Mouse (Mus musculus): Measurements from ENCODE around the gene Tent5b.
"Not testable (repeated sequence)": the region's sequence is repeated elsewhere in the genome, so short reads cannot be mapped to it uniquely, and the experiment has no call there.

The Tent5b gene

GRCm38 (mm10) chr4:133501514-133501913 lies 21.6 kb downstream of the Tent5b start:
- no peak for DNase-seq (ENCODE audit: low read depth)

GRCm38 (mm10) chr4:133504300-133504699 lies 24.4 kb downstream of the Tent5b start:
- DNase-seq (ENCODE audit: low read depth), result no peak

GRCm38 (mm10) chr4:133504755-133505485 lies 25.0 kb downstream of the Tent5b start:
- no peak for DNase-seq (ENCODE audit: low read depth)

GRCm38 (mm10) chr4:133506573-133506972 lies 26.6 kb downstream of the Tent5b start:
- DNase-seq (ENCODE audit: low read depth), result no peak

GRCm38 (mm10) chr4:133508990-133509389 lies 29.1 kb downstream of the Tent5b start:
- no peak for DNase-seq (ENCODE audit: low read depth)

GRCm38 (mm10) chr4:133511050-133511449 lies 31.1 kb downstream of the Tent5b start:
- no peak for DNase-seq (ENCODE audit: low read depth)

GRCm38 (mm10) chr4:133512511-133512910 lies 32.6 kb downstream of the Tent5b start:
- not testable (repeated sequence) for DNase-seq (ENCODE audit: low read depth)

GRCm38 (mm10) chr4:133512972-133513371 lies 33.0 kb downstream of the Tent5b start:
- peak; percentile 61 for DNase-seq (ENCODE audit: low read depth)

- DNase-seq (ENCODE audit: low read depth), result no peak
Measured at GRCm38 (mm10) chr4:133518601-133519368, 38.9 kb downstream of the Tent5b start, which contains the start of gene Kdf1. Gene Kdf1, plus strand, starts transcription at chr4:133518963.

GRCm38 (mm10) chr4:133519369-133519665 lies 39.4 kb downstream of the Tent5b start:
- no peak for DNase-seq (ENCODE audit: low read depth)

- DNase-seq (ENCODE audit: low read depth), result no peak
Measured at GRCm38 (mm10) chr4:133521502-133521901, 41.6 kb downstream of the Tent5b start.

GRCm38 (mm10) chr4:133527788-133528187 lies 47.9 kb downstream of the Tent5b start:
- DNase-seq (ENCODE audit: low read depth), result no peak

- DNase-seq (ENCODE audit: low read depth), result no peak
Measured at GRCm38 (mm10) chr4:133532777-133533176, 52.8 kb downstream of the Tent5b start.

- no peak for DNase-seq (ENCODE audit: low read depth)
Measured at GRCm38 (mm10) chr4:133536081-133536480, 56.1 kb downstream of the Tent5b start.

GRCm38 (mm10) chr4:133536652-133537051 lies 56.7 kb downstream of the Tent5b start:
- no peak for DNase-seq (ENCODE audit: low read depth)

Data from c-Kit-positive CD71-positive TER-119-negative erythroid progenitor cells, embryonic 14.5 days (primary cell).